8 mouse cellular contexts compared by ENCODE assay signal in the genomic region with DNA sequence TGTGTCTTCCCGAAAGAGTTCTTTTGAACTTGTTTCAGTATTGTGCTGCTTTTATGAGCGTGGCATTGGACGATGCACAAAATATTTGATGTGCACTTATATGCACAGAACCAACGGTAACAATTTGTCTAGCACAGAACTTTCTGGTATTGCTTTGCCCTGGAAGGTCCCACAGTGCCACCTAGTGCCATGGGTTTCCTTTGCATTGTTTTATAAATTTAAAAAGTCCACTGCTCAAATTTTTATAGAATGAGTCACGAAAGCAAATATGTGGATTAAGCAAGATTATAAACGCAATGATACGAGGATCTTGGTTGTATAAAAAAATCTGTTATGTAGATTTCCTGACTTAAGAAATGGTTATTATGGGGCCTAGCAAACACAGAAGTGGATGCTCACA.
DNase-seq lines count a peak whose midpoint lies in the region; TF ChIP-seq lines count a peak whose summit lies in the region.

No protein-coding gene starts in this region.

- peak; percentile 58 for TF ChIP-seq RAD21 in MEL (IDR thresholded peaks at IDR 0.05; ENCODE audit: low read depth, low read length)

- TF ChIP-seq POLR2A in heart, adult 2 months (IDR thresholded peaks at IDR 0.05; ENCODE audit: insufficient read depth, low read depth, low read length), result no peak
- no peak for TF ChIP-seq POLR2A in MEL (IDR thresholded peaks at IDR 0.05; ENCODE audit: control insufficient read depth in 1 of 2, insufficient read depth in 1 of 2, low read depth in 1 of 2, low read length in 2 of 2, poor library complexity in 1 of 2)

- 0 out of 2 replicates have a peak, but pooled peaks have one; percentile 23 for TF ChIP-seq EP300 in heart, adult 2 months (IDR thresholded peaks at IDR 0.05; ENCODE audit: insufficient read depth, low read depth, low read length)
- no peak for TF ChIP-seq EP300 in MEL (IDR thresholded peaks at IDR 0.05; ENCODE audit: low read depth in 1 of 2, low read length in 2 of 2)

- no peaks in the 10 kb centered on the region for H3K27me3 ChIP-seq in heart, adult 2 months (ENCODE audit: control insufficient read depth, insufficient read depth, low read length)
- no peaks in the 10 kb centered on the region for H3K27me3 ChIP-seq in MEL (ENCODE audit: control insufficient read depth in 1 of 2, insufficient read depth in 2 of 2, low read length in 2 of 2)

- peak; percentile 53 to 74 for DNase-seq in heart, adult 2 months
- no peak for DNase-seq in heart, adult 11 months
- DNase-seq in MEL (ENCODE audit: low read depth, low spot score), result peak; percentile 43
- peak; percentile 20 for DNase-seq in cerebellum, adult 9-11 months
- peak; percentile 75 to 87 for DNase-seq in heart, postnatal 10 days
- DNase-seq in left cerebral cortex, adult 9 months (ENCODE audit: low spot score in 2 of 2), result peak; percentile 13 to 82
- DNase-seq in ovary, postnatal 14 days (ENCODE audit: low spot score), result peak; percentile 56
- DNase-seq in urinary bladder, adult 2 months (ENCODE audit: low spot score), result peak; percentile 36

- no peaks in the 10 kb centered on the region for H3K79me2 ChIP-seq in heart, adult 2 months (replicated peaks; ENCODE audit: control insufficient read depth, insufficient read depth, low read length)
- H3K79me2 ChIP-seq in MEL (ENCODE audit: control insufficient read depth, insufficient read depth, low read length, poor library complexity), result no peaks in the 10 kb centered on the region

- peaks cover 2% of the 10 kb centered on the region; the same call in 1 of the 2 replicates for H3K4me1 ChIP-seq in heart, adult 2 months (ENCODE audit: control insufficient read depth, insufficient read depth, low read length)
- H3K4me1 ChIP-seq in MEL (ENCODE audit: control insufficient read depth in 1 of 2, insufficient read depth in 2 of 2, low read length in 2 of 2), result no peaks in the 10 kb centered on the region

- no peaks in the 10 kb centered on the region for H3K9me3 ChIP-seq in MEL (replicated peaks; ENCODE audit: insufficient read depth, low read length)

- no peak overlapping the region for H3K9ac ChIP-seq in heart, adult 2 months (ENCODE audit: low read depth, low read length)
- H3K9ac ChIP-seq in MEL (ENCODE audit: control insufficient read depth, low read depth, low read length, poor library complexity, severe bottlenecking), result no peak overlapping the region

- TF ChIP-seq CTCF in heart, adult 2 months (IDR thresholded peaks at IDR 0.05), result peak; percentile 90
- TF ChIP-seq CTCF in MEL (IDR thresholded peaks at IDR 0.05 in 2 of 3, conservative IDR thresholded peaks at IDR 0.05 in 1 of 3; ENCODE audit: control insufficient read depth in 1 of 3, insufficient read depth in 1 of 3, low read depth in 2 of 3, low read length in 3 of 3, poor library complexity in 1 of 3, severe bottlenecking in 1 of 3), result peak; percentile 30 to 59 (median 55); a peak in 5 of 6 replicates

- no peak overlapping the region for H3K4me3 ChIP-seq in heart, adult 2 months
- H3K4me3 ChIP-seq in MEL (ENCODE audit: control insufficient read depth in 1 of 2, insufficient read depth in 1 of 2, low read depth in 2 of 2, low read length in 2 of 2), result no peak overlapping the region

- intact Hi-C loops in heart, adult 2 months (cut with DNase I), result loop anchor here (1.0 to 10.0 kb wide), 6 partner anchors 67 to 1024 kb away; partner anchors contain the start of genes Pou4f2, Rbmxl1 and Slc10a7
- intact Hi-C loops in heart, postnatal 10 days (cut with DNase I), result loop anchor here (1.0 to 5.0 kb wide), 3 partner anchors 137 to 411 kb away; no protein-coding TSS in a partner anchor

- H3K27ac ChIP-seq in heart, adult 2 months, result no peak overlapping the region
- no peak overlapping the region for H3K27ac ChIP-seq in MEL (ENCODE audit: control insufficient read depth, low read depth, low read length)

- 17% methylated on average over 7 of the region's 7 CpGs for WGBS in heart, adult 2 months

- no peaks in the 10 kb centered on the region for H3K36me3 ChIP-seq in heart, adult 2 months (ENCODE audit: control insufficient read depth, insufficient read depth, low read length)
- H3K36me3 ChIP-seq in MEL (ENCODE audit: control insufficient read depth in 1 of 2, insufficient read depth in 2 of 2, low read length in 2 of 2), result no peaks in the 10 kb centered on the region

TF ChIP-seq in MEL, 35 proteins besides CTCF, POLR2A, EP300 and RAD21:
- TF ChIP-seq SMC3 (IDR thresholded peaks at IDR 0.05; ENCODE audit: low read depth, low read length) (peak; percentile 50), ZC3H11A (IDR thresholded peaks at IDR 0.05; ENCODE audit: low read depth, low read length) (peak; percentile 26; the same call in 1 of the 2 replicates), NELFE (IDR thresholded peaks at IDR 0.05; ENCODE audit: low read depth, low read length) (no peak)
